Mouse (Mus musculus): ENCODE measurements at regions not wholly inside any gene's neighbourhood (a gene's known extent, or its start where the extent isn't known, plus 50 kb on each side); places are given as distances from the start of the nearest gene placed in this dataset.

GRCm38 (mm10) chr16:96371117-96371516 is 72.3 kb downstream of the Itgb2l start:
- TF ChIP-seq UBTF (IDR thresholded peaks at IDR 0.05; ENCODE audit: low read depth, low read length): no peak
- TF ChIP-seq MAZ (IDR thresholded peaks at IDR 0.05; ENCODE audit: low read depth, low read length): no peak
- TF ChIP-seq HCFC1 (IDR thresholded peaks at IDR 0.05; ENCODE audit: low read depth, low read length): no peak
- TF ChIP-seq MAFK (IDR thresholded peaks at IDR 0.05; ENCODE audit: insufficient replicate concordance, low read length): no peak
- TF ChIP-seq EP300 (IDR thresholded peaks at IDR 0.05; ENCODE audit: low read length): no peak
- TF ChIP-seq POLR2A (IDR thresholded peaks at IDR 0.05; ENCODE audit: low read depth, low read length): no peak
- TF ChIP-seq USF2 (conservative IDR thresholded peaks at IDR 0.05; ENCODE audit: low read depth, low read length): no peak
- TF ChIP-seq CTCF (conservative IDR thresholded peaks at IDR 0.05 in 1 of 2, IDR thresholded peaks at IDR 0.05 in 1 of 2; ENCODE audit: low read depth in 2 of 2, low read length in 2 of 2): no peak
- TF ChIP-seq ETS1 (conservative IDR thresholded peaks at IDR 0.05; ENCODE audit: low read depth, low read length): no peak
- no peak for TF ChIP-seq MAX (IDR thresholded peaks at IDR 0.05; ENCODE audit: low read length)
- no peak for TF ChIP-seq SIN3A (IDR thresholded peaks at IDR 0.05; ENCODE audit: low read length)
- no peak for TF ChIP-seq MXI1 (IDR thresholded peaks at IDR 0.05; ENCODE audit: low read depth, low read length)

All from CH12.LX (cell line).